Mouse (Mus musculus) heart, adult 2 months (tissue): ENCODE measurements around the gene Adh1. TPM values are rescaled to one million over a fixed set of nuclear protein-coding genes. Genes with fewer than 3 reads are reported as not detected.

Experiments
- DNase-seq, 2 experiments: peaks; one replicate each; pipeline ENCODE4 v3.0.0; 2021
- H3K27ac ChIP-seq: fragments of 200-600 bp; 2 replicates; pipeline ENCODE4 v1.8.1; 2022
- H3K27me3 ChIP-seq: fragments of 200-500 bp; 2 replicates; pipeline ENCODE4 v1.6.1; 2012; ENCODE audit warnings: mild to moderate bottlenecking, low read length, inconsistent platforms, mixed read lengths; ENCODE audit not compliant: control insufficient read depth, insufficient read depth
- H3K36me3 ChIP-seq: fragments of 200-500 bp; 2 replicates; pipeline ENCODE4 v1.6.1; 2012; ENCODE audit warnings: low read length, inconsistent platforms; ENCODE audit not compliant: control insufficient read depth, insufficient read depth
- H3K4me1 ChIP-seq: fragments of 200-500 bp; 2 replicates; pipeline ENCODE4 v1.6.1; 2011; ENCODE audit warnings: low read length; ENCODE audit not compliant: control insufficient read depth, insufficient read depth
- H3K4me3 ChIP-seq: fragments of 200-600 bp; 2 replicates; pipeline ENCODE4 v1.8.1; 2022
- H3K79me2 ChIP-seq: fragments of 200-500 bp; replicated peaks from 2 replicates; pipeline ENCODE4 v1.6.1; 2012; ENCODE audit warnings: mild to moderate bottlenecking, inconsistent platforms, low read length, moderate library complexity, mixed read lengths; ENCODE audit not compliant: control insufficient read depth, insufficient read depth
- H3K9ac ChIP-seq: fragments of 200-500 bp; 2 replicates; pipeline ENCODE4 v1.6.1; 2012; ENCODE audit warnings: low read depth, mild to moderate bottlenecking, control low read depth, inconsistent platforms, low read length, mixed read lengths
- CTCF ChIP-seq: fragments of 200-600 bp; IDR thresholded peaks from 2 replicates; pipeline ENCODE4 v1.8.1; 2022; ENCODE audit warnings: antibody characterized with exemption, mild to moderate bottlenecking, moderate library complexity
- EP300 ChIP-seq: fragments of 200-500 bp; IDR thresholded peaks from 2 replicates; pipeline ENCODE4 v1.6.1; 2011; ENCODE audit warnings: low read depth, low read length, control low read depth; ENCODE audit not compliant: insufficient read depth
- POLR2A ChIP-seq: fragments of 200-500 bp; IDR thresholded peaks from 2 replicates; pipeline ENCODE4 v1.6.1; 2011; ENCODE audit warnings: mild to moderate bottlenecking, low read depth, low read length, control low read depth; ENCODE audit not compliant: insufficient read depth
- WGBS: fragments of 180-500 bp; shearing (Covaris S2); methylation state at CpG from one replicate; pipeline ENCODE4 v1.1.7; 2018; 5-methylcytosine and 5-hydroxymethylcytosine counted together
- intact Hi-C: fragments of 180-260 bp; cut with DNase I; formaldehyde crosslinking; loops from one replicate; pipeline ENCODE4 v1.15.1; 2025
- long read RNA-seq: library from polyadenylated mRNA; stranded (forward); transcript quantifications from one replicate; pipeline ENCODE4 v2.0.0, GENCODE M21; 2021
- polyA plus RNA-seq: library from polyadenylated mRNA; depleted of rRNA; stranded (reverse); fragments of >200 nt; gene quantifications from 2 replicates; pipeline ENCODE4 v1.2.3, GENCODE M21; 2012; rRNA removed
- total RNA-seq, 2 experiments: library from RNA; stranded (reverse); gene quantifications; 2 replicates each; pipeline ENCODE4 v1.2.3; 2021

Adh1 gene
- total RNA-seq (10 to 100 TPM; 27.5 to 34.3 TPM), polyA plus RNA-seq (26.1 and 29.7 TPM in 2 replicates)
- long read RNA-seq, transcript Adh1-201 (9 exons, 1,492 nt): major isoform, 11 of 13 reads
- long read RNA-seq, partial matches to known transcripts: 1 of 13 reads
- long read RNA-seq, other reads (novel, unspliced or antisense): 1 of 13 reads

GRCm38 (mm10) chr3:138260721-138261669 is at the start of gene Adh1:
Gene Adh1, plus strand, starts transcription at chr3:138260991.
- no peak for DNase-seq
- H3K4me1 ChIP-seq: peaks cover 2% of the 10 kb centered on the region
- intact Hi-C loops: no loop called here
- WGBS: 74% methylated on average over 11 of the region's 11 CpGs
- no peaks in the 10 kb centered on the region for H3K36me3 ChIP-seq
- no peaks in the 10 kb centered on the region for H3K79me2 ChIP-seq
- TF ChIP-seq POLR2A: no peak
- no peak for TF ChIP-seq EP300
- TF ChIP-seq CTCF: no peak
- no peaks in the 10 kb centered on the region for H3K27me3 ChIP-seq
- no peak within 1 kb of the TSS for H3K27ac ChIP-seq
- no peak within 1 kb of the TSS for H3K9ac ChIP-seq
- no peak within 1 kb of the TSS for H3K4me3 ChIP-seq

GRCm38 (mm10) chr3:138212431-138212951 is 48.3 kb upstream of the Adh1 start:
- Histone ChIP-seq H3K4me1 (no peaks in the 10 kb centered on the region), H3K4me3 (no peak overlapping the region), H3K79me2 (no peaks in the 10 kb centered on the region), H3K36me3 (no peaks in the 10 kb centered on the region), H3K27me3 (no peaks in the 10 kb centered on the region), H3K27ac (no peak overlapping the region), H3K9ac (no peak overlapping the region)
- no peak for DNase-seq
- no peak for TF ChIP-seq POLR2A
- no peak for TF ChIP-seq EP300
- intact Hi-C loops: no loop called here
- 94% methylated on average over 4 of the region's 4 CpGs for WGBS

- no peaks in the 10 kb centered on the region for H3K27me3 ChIP-seq
- no peaks in the 10 kb centered on the region for H3K4me1 ChIP-seq
- no peak overlapping the region for H3K9ac ChIP-seq
- H3K4me3 ChIP-seq: no peak overlapping the region
- WGBS: 53% methylated on average over 11 of the region's 11 CpGs
- H3K36me3 ChIP-seq: no peaks in the 10 kb centered on the region
- intact Hi-C loops: no loop called here
- no peaks in the 10 kb centered on the region for H3K79me2 ChIP-seq
- H3K27ac ChIP-seq: no peak overlapping the region
- no peak for DNase-seq
- TF ChIP-seq POLR2A: no peak
- TF ChIP-seq CTCF: no peak
- TF ChIP-seq EP300: no peak
Measured at GRCm38 (mm10) chr3:138215395-138215989, 45.3 kb upstream of the Adh1 start.

GRCm38 (mm10) chr3:138216091-138216490 is 44.7 kb upstream of the Adh1 start:
- no peak for DNase-seq
- intact Hi-C loops: no loop called here
- Histone ChIP-seq H3K27me3 (no peaks in the 10 kb centered on the region), H3K79me2 (no peaks in the 10 kb centered on the region), H3K9ac (no peak overlapping the region), H3K4me1 (no peaks in the 10 kb centered on the region), H3K36me3 (no peaks in the 10 kb centered on the region), H3K4me3 (no peak overlapping the region), H3K27ac (no peak overlapping the region)
- TF ChIP-seq EP300: no peak
- TF ChIP-seq CTCF: no peak
- TF ChIP-seq POLR2A: no peak
- whole genome bisulfite sequencing: 79% methylated on average over 8 of the region's 8 CpGs

- no peaks in the 10 kb centered on the region for H3K4me1 ChIP-seq
- H3K9ac ChIP-seq: no peak within 1 kb of the TSS
- no peak for DNase-seq
- no peaks in the 10 kb centered on the region for H3K36me3 ChIP-seq
- no peaks in the 10 kb centered on the region for H3K27me3 ChIP-seq
- no peaks in the 10 kb centered on the region for H3K79me2 ChIP-seq
- TF ChIP-seq CTCF (no peak), EP300 (no peak), POLR2A (no peak)
- intact Hi-C loops: no loop called here
- WGBS: 67% methylated on average over 10 of the region's 10 CpGs
- H3K27ac ChIP-seq: no peak within 1 kb of the TSS
- no peak within 1 kb of the TSS for H3K4me3 ChIP-seq
Measured at GRCm38 (mm10) chr3:138217631-138218264, 43.0 kb upstream of the Adh1 start, which contains the start of gene Adh7. Gene Adh7, plus strand, starts transcription at chr3:138217760.
